Mouse (Mus musculus) thymus, postnatal 36 days (tissue): Measurements from ENCODE around the gene Aadacl3.

Experiments
- DNase-seq, 2 experiments: peaks; one replicate each; pipeline ENCODE4 v3.0.0; 2022; ENCODE audit warnings: mixed read lengths in 2 of 2

Aadacl3 gene

DNA sequence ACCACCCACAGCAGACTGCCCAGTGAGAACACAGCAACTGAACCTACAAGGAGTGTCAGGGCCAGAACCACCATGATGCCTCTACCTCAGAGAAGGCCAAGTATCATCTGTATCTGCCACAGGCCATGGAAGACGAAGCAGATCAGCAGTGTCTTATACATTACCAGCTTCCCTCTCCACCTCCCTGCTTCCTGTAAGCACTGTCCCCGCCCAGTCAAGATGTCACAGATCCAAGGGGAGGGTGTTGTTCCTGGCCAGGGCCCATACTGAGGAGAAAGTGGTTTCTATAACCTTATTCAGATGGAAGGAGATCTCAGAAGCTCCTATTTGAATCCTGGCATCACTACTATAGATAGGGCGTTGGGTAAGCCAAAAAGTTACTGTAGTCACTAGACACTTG lies at the start of gene Aadacl3:
TSS of gene Aadacl3 (minus strand) at position 101 of the 400 bp plus-strand sequence.
- no peak for DNase-seq

DNA sequence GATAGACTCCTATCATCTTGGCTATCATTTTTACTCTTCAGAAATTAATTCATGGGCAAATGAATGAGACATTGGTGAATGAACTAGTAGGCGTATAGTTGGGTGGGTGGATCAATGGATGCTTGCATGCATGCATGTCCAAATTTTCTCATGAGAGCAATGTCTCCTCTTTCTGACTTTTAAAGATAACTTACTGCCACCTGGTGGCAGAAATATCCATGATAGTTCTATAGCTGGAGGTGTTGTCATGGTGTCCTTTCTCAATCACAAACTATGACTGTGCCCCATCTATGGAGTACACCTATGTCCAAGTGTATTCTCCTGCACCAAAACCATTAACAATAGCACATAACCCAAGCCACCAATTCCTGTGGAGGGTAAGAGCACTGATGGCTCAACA lies 43.0 kb upstream of the Aadacl3 start:
- DNase-seq: no peak

DNA sequence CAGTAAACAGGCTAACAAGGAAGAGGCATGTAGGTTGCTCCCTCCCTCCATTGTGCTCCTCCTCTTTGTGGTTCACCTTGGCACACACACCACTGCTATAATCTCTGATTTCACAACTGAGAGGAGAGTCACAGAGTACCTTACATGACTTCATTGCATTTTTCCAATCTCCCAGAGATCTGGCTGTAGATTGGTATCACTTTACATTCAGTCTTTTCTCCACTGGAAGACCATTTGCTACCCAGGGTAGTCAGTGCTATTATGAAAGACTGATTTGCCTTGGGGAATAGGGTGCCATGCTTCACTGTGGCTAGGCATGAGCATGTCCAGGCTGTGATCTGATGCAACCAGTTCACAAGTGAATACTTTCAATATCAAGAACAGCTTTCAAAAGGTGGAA lies 29.8 kb upstream of the Aadacl3 start:
- DNase-seq: no peak

DNA sequence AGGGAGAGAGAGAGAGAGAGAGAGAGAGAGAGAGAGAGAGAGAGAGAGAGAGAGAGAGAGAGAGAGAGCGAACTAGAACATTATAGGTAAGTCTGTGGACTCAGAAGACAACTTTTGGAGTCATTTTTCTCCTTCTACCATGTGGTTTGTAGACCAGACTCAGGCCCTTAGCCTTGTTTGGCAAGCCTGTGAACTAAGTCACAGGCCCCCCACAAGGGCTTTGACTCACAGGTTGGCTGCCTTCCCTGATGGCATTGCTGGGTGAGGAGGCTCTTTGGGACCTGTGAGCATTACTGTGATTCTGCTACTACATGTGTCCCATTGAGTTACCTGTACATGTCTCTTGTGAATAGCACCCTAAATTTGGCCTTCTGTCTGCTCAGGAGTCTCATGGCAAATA lies 4.5 kb upstream of the Aadacl3 start:
- DNase-seq: no peak

DNA sequence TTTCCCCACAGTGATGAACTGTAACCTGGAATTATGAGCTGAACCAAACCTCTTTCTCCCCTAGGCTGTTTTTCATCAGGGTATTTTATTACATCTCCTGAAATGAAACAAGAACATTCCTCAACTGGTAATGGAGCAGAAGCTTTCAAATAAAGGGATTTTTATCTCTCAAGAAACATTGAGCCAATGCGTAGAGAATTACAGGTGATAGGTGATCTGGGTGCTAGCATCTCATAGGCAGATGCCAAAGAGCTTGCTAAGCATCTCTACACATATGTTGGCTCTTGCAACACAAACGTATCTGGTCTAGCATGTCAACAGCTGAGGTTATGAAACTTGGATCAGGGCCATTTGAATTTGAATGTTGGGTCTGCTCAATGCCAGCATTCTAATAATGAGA lies 1.6 kb upstream of the Aadacl3 start:
- no peak for DNase-seq

DNA sequence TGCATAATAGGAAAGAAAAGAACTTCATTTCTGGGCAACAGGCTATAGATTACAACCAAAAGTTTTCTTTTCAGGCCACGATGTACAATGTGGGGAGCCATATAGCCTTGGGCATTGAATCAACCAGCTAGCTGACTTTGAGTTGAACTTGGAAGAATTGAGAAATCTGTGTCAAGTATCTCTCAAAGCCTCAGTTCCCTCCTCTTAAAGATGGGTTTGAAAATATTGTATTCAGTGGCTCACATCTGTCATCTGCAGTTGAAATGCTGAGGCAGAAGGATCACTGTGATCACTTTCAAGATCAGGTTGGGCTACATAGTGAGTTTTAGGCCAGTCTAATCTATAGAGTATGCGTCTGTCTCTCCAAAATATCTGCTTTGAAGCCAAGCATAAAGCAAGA lies 10.3 kb downstream of the Aadacl3 start, which contains the start of gene Gm9944:
TSS of gene Gm9944 (minus strand) at position 101 of the 400 bp plus-strand sequence.
- no peak for DNase-seq

DNA sequence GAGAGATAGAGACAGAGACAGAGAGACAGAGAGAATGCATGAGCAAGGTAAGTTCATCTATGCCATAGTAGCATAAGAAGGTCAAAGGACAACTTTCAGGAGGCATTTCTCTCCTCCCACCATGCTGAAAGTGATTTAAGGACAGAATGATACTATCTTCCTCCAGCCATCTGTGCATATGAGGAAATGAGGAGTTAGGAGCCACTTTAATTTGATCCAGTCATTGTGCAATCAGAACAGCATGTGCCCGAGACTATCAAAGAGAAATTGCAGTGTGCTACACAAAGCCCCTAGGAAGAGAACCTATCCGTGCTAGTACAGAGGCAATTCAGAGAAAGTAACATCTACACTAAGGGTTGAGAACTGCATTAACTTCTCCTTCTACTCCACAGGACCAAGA lies 15.0 kb downstream of the Aadacl3 start:
- no peak for DNase-seq

DNA sequence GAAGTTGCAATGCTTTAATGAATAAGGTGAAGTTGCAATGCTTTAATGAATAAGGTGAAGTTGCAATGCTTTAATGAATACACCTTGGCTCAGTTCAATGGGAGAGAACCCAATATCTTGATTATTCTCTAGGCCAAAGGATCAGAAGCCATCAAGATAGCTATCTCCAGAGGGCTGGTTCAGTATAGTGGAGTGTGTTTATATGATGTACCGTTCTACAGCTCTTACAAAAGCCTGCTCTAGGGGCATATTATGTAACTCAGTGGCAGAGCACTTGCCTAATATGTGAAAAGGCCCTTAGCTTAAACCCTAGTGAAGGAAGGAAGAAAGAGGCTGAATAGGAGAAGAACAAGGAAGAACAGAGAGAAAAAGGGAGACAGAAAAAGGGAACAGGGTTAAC lies 22.0 kb downstream of the Aadacl3 start:
- no peak for DNase-seq

DNA sequence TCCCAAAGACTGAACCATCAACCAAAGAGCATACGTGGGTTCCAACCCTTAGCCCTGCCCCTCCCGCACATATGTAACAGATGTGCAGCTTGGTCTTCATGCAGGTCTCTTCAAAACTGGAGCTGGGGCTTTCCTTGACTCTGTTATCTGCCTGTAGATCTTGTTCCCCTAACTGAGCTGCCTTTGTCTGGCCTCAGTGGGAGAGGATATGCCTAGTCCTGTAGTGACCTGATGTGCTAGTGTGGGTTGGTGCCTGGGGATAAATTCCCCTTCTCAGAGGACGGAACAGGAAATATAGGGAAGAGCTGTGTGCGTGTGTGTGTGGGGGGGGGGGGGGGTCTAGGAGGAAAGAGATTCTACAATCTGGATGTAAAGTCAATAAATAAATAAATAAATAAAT lies 22.5 kb downstream of the Aadacl3 start:
- DNase-seq: no peak

DNA sequence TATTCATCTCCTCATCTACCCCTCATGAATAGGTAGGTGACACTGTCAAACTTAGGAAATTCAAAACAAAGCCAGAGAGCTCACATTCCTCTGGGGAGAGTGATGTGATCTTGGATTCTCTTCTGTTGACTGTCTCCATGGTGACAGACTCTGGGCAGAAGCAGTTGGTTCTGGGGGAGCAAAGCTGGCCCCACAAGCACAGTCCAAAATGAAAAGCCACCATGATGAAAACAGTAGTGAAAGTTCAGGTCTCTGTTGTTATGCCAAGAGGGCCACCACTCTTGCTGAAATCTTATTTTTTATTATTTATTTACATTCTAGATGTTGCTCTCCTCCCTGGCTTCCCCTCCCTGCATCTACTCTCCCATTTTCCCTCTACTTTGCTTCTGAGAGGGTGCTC lies 24.9 kb downstream of the Aadacl3 start, which contains the start of gene 1700012P22Rik:
TSS of gene 1700012P22Rik (minus strand) at position 101 of the 400 bp plus-strand sequence.
- DNase-seq: no peak

DNA sequence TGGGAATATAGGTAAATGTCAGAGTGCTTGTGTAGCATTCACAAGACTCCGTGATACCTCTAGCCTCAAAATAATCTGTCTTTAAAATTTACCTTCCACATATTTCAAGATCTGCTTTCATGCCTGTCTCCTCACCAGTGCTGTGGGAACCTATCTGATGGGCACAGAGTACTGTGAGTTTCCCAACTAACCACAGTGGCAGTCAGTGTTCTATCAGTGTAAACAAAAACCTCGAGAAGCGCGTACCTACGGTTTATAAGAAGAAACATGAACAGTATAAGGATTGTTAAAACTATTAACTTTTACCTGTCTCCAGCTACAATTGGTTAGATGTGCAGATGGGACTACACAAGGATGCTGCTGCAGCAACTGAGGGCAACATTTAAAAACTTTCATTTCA lies 30.3 kb downstream of the Aadacl3 start:
- no peak for DNase-seq

DNA sequence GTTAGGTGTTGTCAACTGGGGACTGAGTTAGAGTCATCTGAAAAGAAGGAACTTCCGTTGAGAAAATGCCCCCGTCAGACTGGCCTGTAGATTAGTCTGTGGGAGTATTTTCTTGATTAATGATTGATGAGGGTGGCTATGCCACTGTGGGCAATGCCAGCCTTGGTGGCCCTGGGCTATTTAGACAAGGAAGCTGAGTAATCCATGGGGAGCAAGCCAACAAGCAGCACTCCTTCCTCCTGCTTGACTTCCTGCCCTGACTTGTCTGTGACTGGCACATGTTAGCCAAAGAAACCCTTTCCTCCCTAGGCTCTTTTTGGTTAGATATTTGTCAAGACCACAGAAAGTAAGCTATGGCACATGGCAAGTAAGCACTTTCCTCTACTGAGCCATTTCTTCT lies 32.8 kb downstream of the Aadacl3 start:
- DNase-seq: no peak

DNA sequence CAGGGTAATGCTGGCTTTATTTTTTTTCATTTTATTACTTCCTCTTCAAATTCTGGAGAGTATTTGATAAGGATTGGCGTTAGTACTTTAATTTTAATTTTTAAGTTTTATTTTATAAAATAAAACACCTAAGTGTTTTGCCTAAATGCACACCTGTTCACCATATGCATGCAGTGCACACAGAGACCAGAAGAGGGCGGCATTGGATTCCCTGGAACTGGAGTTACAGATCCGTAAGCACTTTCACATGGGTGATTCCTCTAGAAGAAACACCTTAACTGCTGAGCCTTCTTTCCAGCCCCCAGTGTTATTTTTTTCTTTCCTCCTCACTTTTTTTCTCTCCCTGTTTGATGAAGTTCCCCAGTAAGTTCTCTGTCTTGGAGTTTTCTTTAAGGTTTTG lies 34.7 kb downstream of the Aadacl3 start:
- DNase-seq: peak in 1 of 2 experiments; percentile 12

DNA sequence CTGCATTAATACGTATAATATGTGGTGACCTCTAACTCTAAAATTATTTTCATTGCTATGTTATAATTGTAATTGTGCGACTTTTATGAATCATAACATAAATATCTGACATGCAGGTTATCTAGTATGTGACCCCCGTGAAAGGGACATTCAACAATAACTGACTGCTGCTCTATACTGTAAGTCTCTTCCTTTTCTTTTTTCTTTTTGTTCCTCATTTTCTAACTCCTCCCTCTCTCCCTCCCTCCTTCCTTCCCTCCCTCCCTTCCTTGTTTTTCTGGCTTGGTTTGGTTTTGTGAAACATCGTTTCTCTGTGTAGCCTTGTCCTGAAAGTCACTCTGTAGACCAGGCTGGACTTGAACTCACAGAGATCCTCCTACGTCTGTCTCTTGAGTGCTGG lies 39.0 kb downstream of the Aadacl3 start:
- DNase-seq: no peak

DNA sequence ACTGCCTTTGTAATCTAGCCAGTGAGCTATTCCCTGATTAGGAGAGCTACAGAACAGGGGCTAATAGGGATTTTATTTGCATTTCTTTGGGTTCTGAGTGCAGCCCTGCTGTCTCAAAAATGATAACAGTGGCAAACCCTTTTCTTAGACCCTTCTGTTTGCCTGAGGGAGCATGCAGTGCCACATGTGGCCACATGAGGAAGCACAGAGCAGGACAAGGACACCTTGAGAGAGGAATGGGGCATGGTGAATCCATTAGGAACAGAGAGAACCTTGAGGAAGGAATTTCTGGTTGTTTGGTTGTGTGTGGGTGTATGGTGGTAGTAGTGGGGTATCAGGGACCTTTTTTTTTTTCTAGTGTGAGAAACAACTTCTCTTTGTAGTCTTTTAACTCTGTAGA lies 42.9 kb downstream of the Aadacl3 start:
- DNase-seq: no peak

DNA sequence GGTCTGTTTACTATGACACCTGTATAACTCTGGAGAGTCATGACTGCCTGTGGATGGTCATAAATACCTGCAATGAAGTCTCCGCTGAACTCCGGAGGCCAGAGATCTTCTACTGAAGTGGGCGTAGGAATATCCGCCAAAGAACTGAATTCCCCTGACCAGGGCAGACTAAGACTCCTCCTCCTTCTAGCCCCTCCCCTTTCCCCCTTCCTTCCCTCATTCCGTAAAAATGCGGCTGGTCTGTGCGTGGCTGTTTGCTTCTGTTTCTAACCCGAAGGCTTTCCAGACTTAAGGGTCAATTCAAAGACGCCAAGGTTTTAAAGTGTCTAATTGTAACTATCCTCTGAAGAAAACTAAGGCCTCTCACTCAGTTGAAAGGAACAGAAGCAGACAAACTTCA lies 55.3 kb downstream of the Aadacl3 start, which contains the start of gene Pramef12:
TSS of gene Pramef12 (minus strand) at position 175 of the 400 bp plus-strand sequence.
- DNase-seq: no peak

DNA sequence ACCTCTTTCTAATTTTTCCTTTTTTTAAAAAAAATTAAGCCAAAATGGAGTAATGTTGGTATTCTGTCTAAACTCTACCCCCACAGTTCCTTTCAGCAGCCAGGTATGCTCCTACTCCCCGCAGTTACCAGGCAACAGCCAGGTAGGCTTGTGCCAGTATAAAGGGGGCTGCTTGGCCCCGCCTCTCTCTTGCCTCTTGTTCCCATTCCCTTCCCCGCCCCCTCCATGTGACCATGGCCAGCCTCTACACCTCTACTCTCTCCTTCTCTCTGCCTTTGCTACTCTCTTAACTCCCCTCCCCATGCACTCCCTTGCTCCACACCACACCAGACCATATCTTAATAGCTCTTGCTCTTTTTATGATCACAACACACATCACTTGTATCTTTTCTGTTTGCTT lies 57.3 kb downstream of the Aadacl3 start:
- DNase-seq: no peak

DNA sequence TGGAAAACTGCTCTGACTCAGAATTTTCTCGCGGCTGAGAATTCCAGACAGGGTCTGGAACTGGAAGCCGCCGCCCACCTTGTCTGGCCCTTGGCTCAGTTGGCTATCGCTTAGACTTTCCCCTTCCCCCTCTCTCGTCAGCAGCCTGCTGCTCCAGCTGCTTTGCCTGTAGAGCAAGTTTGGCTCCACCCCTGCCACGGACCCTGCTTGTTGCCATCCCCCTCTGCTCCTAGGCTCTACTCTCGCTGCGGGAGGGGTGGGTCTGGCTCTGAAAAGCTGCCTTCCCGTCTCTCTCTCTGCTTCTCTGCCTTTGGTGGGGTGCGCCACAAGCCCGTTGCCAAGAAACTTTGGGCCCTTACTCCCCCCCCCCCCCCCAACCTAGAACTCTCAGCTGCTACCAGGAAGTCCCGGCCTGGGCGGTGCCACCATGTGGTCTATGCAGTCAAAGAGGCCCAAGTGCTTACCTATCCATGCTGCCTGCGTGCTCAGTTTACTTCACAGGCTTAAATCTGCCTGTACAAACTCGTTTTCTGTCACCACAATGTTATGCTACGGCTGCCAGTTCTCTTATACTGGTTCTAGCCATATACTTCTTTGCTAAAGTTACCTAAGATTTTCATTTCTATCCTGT lies 59.0 kb downstream of the Aadacl3 start:
- DNase-seq: peak; percentile 3 to 7
